Mouse (Mus musculus): ENCODE data around the gene Glis3. TPM values are rescaled to one million over a fixed set of nuclear protein-coding genes. Genes with fewer than 3 reads are reported as not detected.

Glis3 gene
- total and polyA plus RNA-seq, 2 experiments from 2014 or later, result 1.8 to 16.2 TPM

DNA sequence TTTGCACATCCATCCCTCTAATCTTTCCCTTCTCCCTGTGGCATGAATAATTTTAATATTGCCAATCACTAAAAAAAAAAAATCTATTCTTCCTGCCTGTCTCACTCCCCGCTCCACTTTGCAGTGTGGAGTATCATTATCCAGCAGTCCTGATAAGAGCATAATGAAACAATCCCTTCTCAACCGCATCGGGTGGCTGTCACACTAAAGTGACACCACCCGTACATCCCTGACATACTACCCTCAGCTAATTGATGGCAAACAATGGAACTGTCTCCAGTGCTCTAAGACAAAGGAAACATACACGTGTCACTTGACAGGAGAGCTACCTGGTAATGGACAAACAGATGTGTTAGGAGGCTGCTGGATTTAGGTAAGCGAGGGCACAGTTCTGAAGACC is 373.8 kb downstream of the Glis3 start:
- ATAC-seq, result no peak
- H3K4me3 ChIP-seq (ENCODE audit: low read length), result no peak overlapping the region
- H3K4me1 ChIP-seq (ENCODE audit: insufficient read depth, low read length), result peaks cover 4% of the 10 kb centered on the region; the same call in 1 of the 2 replicates
- no peak overlapping the region for H3K9ac ChIP-seq (replicated peaks; ENCODE audit: low read length)
- no peak overlapping the region for H3K27ac ChIP-seq
- no peak for TF ChIP-seq CTCF (IDR thresholded peaks at IDR 0.05; ENCODE audit: low read depth)
- no peak for DNase-seq (ENCODE audit: low spot score)
- no peaks in the 10 kb centered on the region for H3K27me3 ChIP-seq (ENCODE audit: insufficient read depth, low read length)
- H3K36me3 ChIP-seq (ENCODE audit: insufficient read depth, low read length), result no peaks in the 10 kb centered on the region
- no peaks in the 10 kb centered on the region for H3K9me3 ChIP-seq (ENCODE audit: low read length)
- H3K4me2 ChIP-seq (ENCODE audit: low read depth, low read length), result no peak overlapping the region
- 38% methylated on average over 6 of the region's 6 CpGs for WGBS

DNA sequence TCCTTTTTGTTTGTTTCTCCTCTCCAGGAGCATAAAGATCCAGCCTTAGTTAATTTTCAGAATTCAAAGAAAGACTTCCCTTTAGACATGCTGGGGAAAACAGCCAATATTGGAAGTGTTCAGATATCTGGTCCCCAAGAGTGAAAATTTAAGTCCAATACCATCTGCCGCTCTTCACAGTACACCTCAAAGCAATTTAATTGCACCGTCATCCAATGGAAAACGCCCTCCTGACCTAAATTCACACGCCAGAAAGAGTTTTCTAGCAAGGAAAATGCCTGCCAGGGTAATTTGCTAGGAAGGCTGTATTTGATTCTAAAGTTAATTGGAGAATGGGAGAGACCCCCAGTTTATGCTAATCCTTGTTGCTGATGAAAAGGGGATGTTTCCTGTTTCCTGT is 374.4 kb downstream of the Glis3 start:
- ATAC-seq, result no peak
- DNase-seq (ENCODE audit: low spot score), result peak; percentile 23

DNA sequence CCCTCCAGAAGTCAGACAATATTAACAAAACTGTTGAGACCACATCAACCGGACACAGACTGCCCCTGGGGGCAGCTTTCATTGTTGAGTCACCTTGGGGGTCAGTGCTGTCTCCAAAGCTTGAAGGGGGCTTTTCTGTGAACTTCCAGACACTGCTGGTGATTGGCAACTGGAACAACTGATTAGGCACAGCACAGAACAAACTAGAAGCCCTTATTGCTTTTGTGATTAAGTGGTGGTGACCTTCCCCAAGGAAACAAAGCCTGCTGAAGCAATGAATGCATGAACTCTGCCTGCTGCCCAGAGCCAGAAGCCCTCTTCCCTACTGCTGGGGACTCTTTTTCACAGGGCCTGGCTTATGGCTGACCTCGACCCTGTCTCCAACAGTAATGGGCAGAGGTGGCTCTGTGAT is 377.0 kb downstream of the Glis3 start:
- H3K4me3 ChIP-seq (ENCODE audit: low read length), result no peak overlapping the region
- no peaks in the 10 kb centered on the region for H3K27me3 ChIP-seq (ENCODE audit: insufficient read depth, low read length)
- H3K9ac ChIP-seq (replicated peaks; ENCODE audit: low read length), result no peak overlapping the region
- no peak for TF ChIP-seq CTCF (IDR thresholded peaks at IDR 0.05; ENCODE audit: low read depth)
- H3K9me3 ChIP-seq (ENCODE audit: low read length), result no peaks in the 10 kb centered on the region
- H3K4me2 ChIP-seq (ENCODE audit: low read depth, low read length), result no peak overlapping the region
- 22% methylated on average over 2 of the region's 2 CpGs for WGBS
- no peak overlapping the region for H3K27ac ChIP-seq
- DNase-seq (ENCODE audit: low spot score) (peak; percentile 17), ATAC-seq (0 out of 2 replicates have a peak, but pooled peaks have one; percentile 38)
- peaks cover 4% of the 10 kb centered on the region; the same call in 1 of the 2 replicates for H3K4me1 ChIP-seq (ENCODE audit: insufficient read depth, low read length)
- H3K36me3 ChIP-seq (ENCODE audit: insufficient read depth, low read length), result no peaks in the 10 kb centered on the region

More for the DNA sequence above, 374.4 kb downstream of the Glis3 start:
- TF ChIP-seq CTCF (IDR thresholded peaks at IDR 0.05; ENCODE audit: low read depth), result no peak
- Histone ChIP-seq H3K27me3 (ENCODE audit: insufficient read depth, low read length) (no peaks in the 10 kb centered on the region), H3K4me3 (ENCODE audit: low read length) (no peak overlapping the region), H3K9ac (replicated peaks; ENCODE audit: low read length) (no peak overlapping the region), H3K4me1 (ENCODE audit: insufficient read depth, low read length) (peaks cover 4% of the 10 kb centered on the region; the same call in 1 of the 2 replicates), H3K36me3 (ENCODE audit: insufficient read depth, low read length) (no peaks in the 10 kb centered on the region), H3K4me2 (ENCODE audit: low read depth, low read length) (no peak overlapping the region), H3K9me3 (ENCODE audit: low read length) (no peaks in the 10 kb centered on the region), H3K27ac (no peak overlapping the region)
- 34% methylated on average over 4 of the region's 4 CpGs for WGBS

DNA sequence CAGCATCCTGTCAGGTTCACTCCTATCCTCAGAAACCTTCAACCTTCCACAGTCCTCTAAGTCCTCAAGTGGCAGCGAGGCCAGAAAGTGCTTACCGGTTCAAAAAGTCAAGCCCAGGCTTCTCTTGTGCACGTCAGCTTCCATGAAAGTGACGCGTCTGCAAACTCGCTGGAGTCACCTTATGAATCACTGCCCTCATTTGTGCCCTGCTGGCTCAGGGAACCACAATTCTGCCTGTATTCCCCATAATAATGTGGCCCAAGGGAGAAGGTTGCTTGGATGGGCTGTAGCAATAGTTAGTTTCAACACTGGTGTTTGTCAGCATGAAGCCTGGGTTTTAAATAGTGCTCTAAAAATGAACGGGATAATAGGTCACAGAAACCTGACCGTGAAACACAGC is 379.7 kb downstream of the Glis3 start:
- H3K27ac ChIP-seq, result no peak overlapping the region
- H3K27me3 ChIP-seq (ENCODE audit: insufficient read depth, low read length), result no peaks in the 10 kb centered on the region
- ATAC-seq (no peak), DNase-seq (ENCODE audit: low spot score) (no peak)
- H3K4me2 ChIP-seq (ENCODE audit: low read depth, low read length), result no peak overlapping the region
- H3K4me1 ChIP-seq (ENCODE audit: insufficient read depth, low read length), result no peaks in the 10 kb centered on the region; the same call in 1 of the 2 replicates
- TF ChIP-seq CTCF (IDR thresholded peaks at IDR 0.05; ENCODE audit: low read depth), result no peak
- WGBS, result 75% methylated on average over 8 of the region's 8 CpGs
- no peaks in the 10 kb centered on the region for H3K9me3 ChIP-seq (ENCODE audit: low read length)
- H3K9ac ChIP-seq (replicated peaks; ENCODE audit: low read length), result no peak overlapping the region
- H3K36me3 ChIP-seq (ENCODE audit: insufficient read depth, low read length), result no peaks in the 10 kb centered on the region
- no peak overlapping the region for H3K4me3 ChIP-seq (ENCODE audit: low read length)

DNA sequence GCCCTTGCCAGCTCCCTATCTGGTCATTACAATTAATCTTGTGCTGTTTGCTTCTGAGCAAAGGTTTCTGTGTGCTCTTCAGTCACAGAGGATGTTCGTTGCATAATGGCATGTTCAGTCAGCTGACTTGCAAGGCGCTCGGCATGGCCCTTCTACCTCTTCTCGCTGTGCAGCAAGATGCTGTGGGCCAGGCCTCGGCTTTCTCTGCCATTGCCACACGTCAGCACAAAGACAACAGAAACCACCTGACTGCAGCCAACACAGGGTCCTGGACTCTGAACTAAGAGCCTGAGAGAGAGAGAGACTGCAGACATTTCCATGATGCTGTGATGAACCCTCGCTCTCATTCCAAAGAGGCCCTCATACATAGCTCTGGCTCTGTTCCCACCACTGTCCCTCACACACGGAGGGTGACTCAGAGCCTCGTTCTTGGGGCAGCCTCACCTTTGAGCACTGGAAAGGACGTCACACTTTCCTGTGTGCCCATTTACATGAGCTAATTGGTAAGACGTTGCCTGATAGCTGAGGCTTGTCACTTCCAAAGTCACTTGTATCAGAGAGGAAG is 380.6 kb downstream of the Glis3 start:
- no peaks in the 10 kb centered on the region for H3K9me3 ChIP-seq (ENCODE audit: low read length)
- no peak overlapping the region for H3K4me3 ChIP-seq (ENCODE audit: low read length)
- no peaks in the 10 kb centered on the region for H3K27me3 ChIP-seq (ENCODE audit: insufficient read depth, low read length)
- H3K4me2 ChIP-seq (ENCODE audit: low read depth, low read length), result no peak overlapping the region
- no peak for TF ChIP-seq CTCF (IDR thresholded peaks at IDR 0.05; ENCODE audit: low read depth)
- WGBS, result 52% methylated on average over 11 of the region's 11 CpGs
- no peaks in the 10 kb centered on the region; the same call in 1 of the 2 replicates for H3K4me1 ChIP-seq (ENCODE audit: insufficient read depth, low read length)
- ATAC-seq (0 out of 2 replicates have a peak, but pooled peaks have one; percentile 15), DNase-seq (ENCODE audit: low spot score) (no peak)
- no peaks in the 10 kb centered on the region for H3K36me3 ChIP-seq (ENCODE audit: insufficient read depth, low read length)
- H3K9ac ChIP-seq (replicated peaks; ENCODE audit: low read length), result no peak overlapping the region
- H3K27ac ChIP-seq, result peak overlapping the region; percentile 5; the same call in 1 of the 2 replicates

DNA sequence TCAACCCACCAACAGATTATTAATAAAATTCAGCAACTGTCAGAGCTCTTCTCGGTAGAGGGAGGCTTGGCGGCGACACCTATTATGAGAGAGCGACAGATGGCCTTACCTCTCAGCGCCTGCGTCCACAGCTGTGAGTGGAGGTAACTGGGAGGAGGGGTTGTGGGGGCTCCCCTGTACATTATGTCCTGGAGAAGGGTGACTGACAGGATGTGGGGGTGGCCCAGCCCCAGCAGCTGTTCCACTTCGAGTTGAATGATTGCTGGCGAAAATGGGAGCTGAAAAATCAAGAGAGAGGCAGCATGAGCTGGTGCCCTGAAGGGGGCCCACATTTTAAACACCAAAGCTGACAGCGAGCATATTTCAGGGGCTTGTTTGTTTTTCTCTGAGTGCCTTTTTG is 381.2 kb downstream of the Glis3 start:
- no peak overlapping the region for H3K9ac ChIP-seq (replicated peaks; ENCODE audit: low read length)
- DNase-seq (ENCODE audit: low spot score) (peak; percentile 22), ATAC-seq (no peak)
- H3K9me3 ChIP-seq (ENCODE audit: low read length), result no peaks in the 10 kb centered on the region
- H3K4me3 ChIP-seq (ENCODE audit: low read length), result no peak overlapping the region
- no peaks in the 10 kb centered on the region for H3K36me3 ChIP-seq (ENCODE audit: insufficient read depth, low read length)
- WGBS, result 59% methylated on average over 9 of the region's 9 CpGs
- no peaks in the 10 kb centered on the region; the same call in 1 of the 2 replicates for H3K4me1 ChIP-seq (ENCODE audit: insufficient read depth, low read length)
- no peaks in the 10 kb centered on the region for H3K27me3 ChIP-seq (ENCODE audit: insufficient read depth, low read length)
- TF ChIP-seq CTCF (IDR thresholded peaks at IDR 0.05; ENCODE audit: low read depth), result no peak
- H3K4me2 ChIP-seq (ENCODE audit: low read depth, low read length), result no peak overlapping the region
- no peak overlapping the region for H3K27ac ChIP-seq

DNA sequence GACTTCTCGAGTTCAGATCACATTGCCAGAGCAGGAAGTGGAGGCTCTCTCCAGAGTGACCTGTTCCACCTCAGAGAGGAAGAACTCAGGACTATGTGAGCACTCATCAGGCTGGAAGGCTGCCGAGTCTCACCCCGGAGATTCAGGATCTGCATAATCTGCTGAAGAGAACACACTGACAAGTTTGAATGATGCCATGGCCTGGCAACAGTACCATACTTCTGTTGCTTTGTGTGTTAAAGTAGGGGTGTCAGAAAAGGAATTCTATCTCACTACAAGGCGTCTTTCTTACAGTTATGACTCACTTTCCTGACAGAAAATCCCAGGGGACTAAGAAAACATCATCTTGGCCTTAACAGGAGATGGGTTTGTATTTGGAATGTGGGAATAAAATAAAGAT is 388.3 kb downstream of the Glis3 start:
- Histone ChIP-seq H3K4me1 (ENCODE audit: insufficient read depth, low read length) (no peaks in the 10 kb centered on the region; the same call in 1 of the 2 replicates), H3K9ac (replicated peaks; ENCODE audit: low read length) (no peak overlapping the region), H3K27ac (no peak overlapping the region), H3K36me3 (ENCODE audit: insufficient read depth, low read length) (no peaks in the 10 kb centered on the region), H3K9me3 (ENCODE audit: low read length) (no peaks in the 10 kb centered on the region), H3K4me3 (ENCODE audit: low read length) (no peak overlapping the region), H3K27me3 (ENCODE audit: insufficient read depth, low read length) (no peaks in the 10 kb centered on the region), H3K4me2 (ENCODE audit: low read depth, low read length) (no peak overlapping the region)
- 68% methylated on average over 4 of the region's 4 CpGs for WGBS
- ATAC-seq, result no peak
- TF ChIP-seq CTCF (IDR thresholded peaks at IDR 0.05; ENCODE audit: low read depth), result no peak
- no peak for DNase-seq (ENCODE audit: low spot score)

All from hindbrain, postnatal 0 days (tissue).